ENCODE assay signal across 8 mouse cellular contexts in the genomic region with DNA sequence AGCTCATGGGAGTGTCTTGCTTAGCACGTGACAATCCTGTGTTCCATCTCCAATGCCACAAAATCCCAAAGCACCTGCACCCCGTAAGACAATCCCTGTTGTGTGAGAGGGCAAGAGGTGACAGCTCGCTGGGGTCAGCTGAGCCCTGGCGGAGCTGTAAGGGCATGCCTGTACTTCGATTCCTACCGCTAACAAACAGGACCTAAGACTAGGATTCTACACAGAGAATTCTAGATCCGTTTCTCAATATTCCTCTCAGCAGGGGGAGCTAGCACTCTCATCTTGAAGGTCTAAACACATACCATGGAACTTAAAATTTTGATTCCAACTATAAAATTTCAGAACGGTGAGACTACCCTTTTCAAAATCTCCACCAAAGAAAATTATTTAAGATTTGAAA. TPM values are rescaled to one million over a fixed set of nuclear protein-coding genes. Genes with fewer than 3 reads are reported as not detected.
DNase-seq lines count a peak whose midpoint lies in the region; ATAC-seq lines count a peak whose summit lies in the region.

No protein-coding gene starts in this region.

- DNase-seq in CD4-positive, CD25-positive, alpha-beta regulatory T cell, adult 2 months (ENCODE audit: low read depth, low spot score) = peak; percentile 32
- peak; percentile 35 for DNase-seq in layer of hippocampus, adult 11-12 months (ENCODE audit: low spot score)
- no peak for DNase-seq in layer of hippocampus, postnatal 25 days (ENCODE audit: extremely low spot score in 1 of 2, low spot score in 1 of 2)
- peak; percentile 65 for DNase-seq in ZHBTc4 (ENCODE audit: low read depth, low spot score)
- DNase-seq in kidney, postnatal 4 days = peak; percentile 31 to 61
- DNase-seq in yolk sac, embryonic 10.5 days (ENCODE audit: low spot score) = peak; percentile 27

- ATAC-seq in CD4-positive, CD25-positive, alpha-beta regulatory T cell, adult 4 months = no peak
- no peak for ATAC-seq in inflammation-experienced regulatory T-cells, adult 6 months

RNA-seq across cellular contexts. Expression of gene Skap2, which starts 9.7 kb away (rescaled TPM):
- polyA plus RNA-seq in CD4-positive, CD25-positive, alpha-beta regulatory T cell, adult 4 months (2017; shearing (Covaris generic)) = 10 to 100 TPM; 18.8 to 22.7 TPM
- total RNA-seq in layer of hippocampus, postnatal 25 days (2021) = 10 to 100 TPM; 13.1 to 13.6 TPM
- polyA plus RNA-seq in inflammation-experienced regulatory T-cells, adult 6 months (2017; shearing (Covaris generic)) = 10 to 100 TPM; 15.9 to 33.0 (median 17.8) TPM

Comparison
In these comparisons a context has a peak if more than half of its experiments do, and no peak if none do; other contexts are left out.
1. DNase-seq: peak in CD4-positive, CD25-positive, alpha-beta regulatory T cell, adult 2 months (single experiment), layer of hippocampus, adult 11-12 months (single experiment), ZHBTc4 (single experiment), kidney, postnatal 4 days (2 of 2) and yolk sac, embryonic 10.5 days (single experiment); none in layer of hippocampus, postnatal 25 days (0 of 2).